Mouse (Mus musculus) bone marrow, adult 2 months (tissue): ENCODE data around the gene Ifna2. TPM values are rescaled to one million over a fixed set of nuclear protein-coding genes. Genes with fewer than 3 reads are reported as not detected.

Experiments
- H3K27ac ChIP-seq: fragments of 200-500 bp; 2 replicates; pipeline ENCODE4 v1.5.1; 2012; ENCODE audit warnings: low read depth, mild to moderate bottlenecking, control low read depth, inconsistent platforms, low read length; ENCODE audit not compliant: control insufficient read depth, poor library complexity, insufficient read depth
- H3K4me1 ChIP-seq: fragments of 200-500 bp; 2 replicates; pipeline ENCODE4 v1.6.1; 2011; ENCODE audit warnings: low read length; ENCODE audit not compliant: control insufficient read depth, insufficient read depth
- H3K4me3 ChIP-seq: fragments of 200-500 bp; replicated peaks from 2 replicates; pipeline ENCODE3; 2011; ENCODE audit warnings: mild to moderate bottlenecking, low read depth, low read length, control low read depth; ENCODE audit not compliant: control insufficient read depth
- CTCF ChIP-seq: fragments of 200-500 bp; IDR thresholded peaks from 2 replicates; pipeline ENCODE4 v1.5.1; 2011; ENCODE audit warnings: low read length, control low read depth; ENCODE audit not compliant: control insufficient read depth, insufficient read depth
- POLR2A ChIP-seq: fragments of 200-500 bp; IDR thresholded peaks from 2 replicates; pipeline ENCODE4 v1.6.1; 2011; ENCODE audit warnings: low read depth, mild to moderate bottlenecking, control low read depth, low read length, borderline replicate concordance; ENCODE audit not compliant: control insufficient read depth
- WGBS: fragments of 180-500 bp; shearing (Covaris S2); methylation state at CpG from one replicate; pipeline ENCODE4 v1.1.7; 2018; 5-methylcytosine and 5-hydroxymethylcytosine counted together
- polyA plus RNA-seq: library from polyadenylated mRNA; stranded (reverse); fragments of >200 nt; gene quantifications from 2 replicates; pipeline ENCODE4 v1.2.4, GENCODE M21; 2011; ENCODE audit warnings: low replicate concordance; ENCODE audit not compliant: missing spikeins, insufficient read depth, insufficient read length

Gene Ifna2
- not detected in 2 replicates for polyA plus RNA-seq

GRCm38 (mm10) chr4:88683812-88684211 is at the start of gene Ifna2:
Gene Ifna2, minus strand, starts transcription at chr4:88683912.
- no peak within 1 kb of the TSS for H3K27ac ChIP-seq
- WGBS = 57% methylated on average over 1 of the region's 1 CpGs
- H3K4me3 ChIP-seq = no peak within 1 kb of the TSS
- TF ChIP-seq POLR2A (no peak), CTCF (no peak)
- H3K4me1 ChIP-seq = no peaks in the 10 kb centered on the region

GRCm38 (mm10) chr4:88727324-88727723 is 43.6 kb upstream of the Ifna2 start:
- Histone ChIP-seq H3K4me1 (no peaks in the 10 kb centered on the region; the same call in 1 of the 2 replicates), H3K27ac (no peak overlapping the region), H3K4me3 (no peak overlapping the region)
- TF ChIP-seq CTCF (peak; percentile 62), POLR2A (no peak)
- 0% methylated on average over 1 of the region's 1 CpGs for WGBS

GRCm38 (mm10) chr4:88726727-88727126 is 43.0 kb upstream of the Ifna2 start:
- no peaks in the 10 kb centered on the region; the same call in 1 of the 2 replicates for H3K4me1 ChIP-seq
- no peak overlapping the region for H3K4me3 ChIP-seq
- peak overlapping the region; percentile 7; the same call in 1 of the 2 replicates for H3K27ac ChIP-seq
- TF ChIP-seq CTCF (no peak), POLR2A (no peak)
- WGBS = 3% methylated on average over 6 of the region's 6 CpGs

- no peak for TF ChIP-seq CTCF
- TF ChIP-seq POLR2A = no peak
- WGBS = 66% methylated on average over 8 of the region's 8 CpGs
- peaks cover 6% of the 10 kb centered on the region; the same call in 1 of the 2 replicates for H3K4me1 ChIP-seq
- H3K4me3 ChIP-seq = no peak overlapping the region
- H3K27ac ChIP-seq = no peak overlapping the region
Observed at GRCm38 (mm10) chr4:88723497-88724090, 39.9 kb upstream of the Ifna2 start.

GRCm38 (mm10) chr4:88721791-88722721 is 38.3 kb upstream of the Ifna2 start, which contains the start of the genes Gm26566 and Klhl9:
Gene Gm26566, plus strand, starts transcription at chr4:88721805.
Gene Klhl9, minus strand, starts transcription at chr4:88722465.
- H3K27ac ChIP-seq = peak within 1 kb of the TSS; percentile 99
- peak within 1 kb of the TSS; percentile 99 for H3K4me3 ChIP-seq
- peak; percentile 79 for TF ChIP-seq POLR2A
- TF ChIP-seq CTCF = no peak
- H3K4me1 ChIP-seq = peaks cover 6% of the 10 kb centered on the region; the same call in 1 of the 2 replicates
- under 1% methylated on average over 82 of the region's 82 CpGs for WGBS

- H3K4me1 ChIP-seq = peaks cover 6% of the 10 kb centered on the region; the same call in 1 of the 2 replicates
- no peak overlapping the region for H3K4me3 ChIP-seq
- no peak overlapping the region for H3K27ac ChIP-seq
- WGBS = 29% methylated on average over 1 of the region's 1 CpGs
- TF ChIP-seq POLR2A = no peak
- TF ChIP-seq CTCF = no peak
Observed at GRCm38 (mm10) chr4:88718715-88719114, 35.0 kb upstream of the Ifna2 start.

GRCm38 (mm10) chr4:88715059-88715458 is 31.3 kb upstream of the Ifna2 start:
- Histone ChIP-seq H3K27ac (no peak overlapping the region), H3K4me1 (no peaks in the 10 kb centered on the region; the same call in 1 of the 2 replicates), H3K4me3 (no peak overlapping the region)
- TF ChIP-seq CTCF (no peak), POLR2A (no peak)

- no peaks in the 10 kb centered on the region; the same call in 1 of the 2 replicates for H3K4me1 ChIP-seq
- H3K27ac ChIP-seq = no peak overlapping the region
- H3K4me3 ChIP-seq = no peak overlapping the region
- TF ChIP-seq CTCF = no peak
- TF ChIP-seq POLR2A = no peak
- 14% methylated on average over 1 of the region's 1 CpGs for WGBS
Observed at GRCm38 (mm10) chr4:88714281-88714680, 30.6 kb upstream of the Ifna2 start.
